Mouse (Mus musculus): ENCODE measurements around the gene Ascl5.

Ascl5 gene

DNA sequence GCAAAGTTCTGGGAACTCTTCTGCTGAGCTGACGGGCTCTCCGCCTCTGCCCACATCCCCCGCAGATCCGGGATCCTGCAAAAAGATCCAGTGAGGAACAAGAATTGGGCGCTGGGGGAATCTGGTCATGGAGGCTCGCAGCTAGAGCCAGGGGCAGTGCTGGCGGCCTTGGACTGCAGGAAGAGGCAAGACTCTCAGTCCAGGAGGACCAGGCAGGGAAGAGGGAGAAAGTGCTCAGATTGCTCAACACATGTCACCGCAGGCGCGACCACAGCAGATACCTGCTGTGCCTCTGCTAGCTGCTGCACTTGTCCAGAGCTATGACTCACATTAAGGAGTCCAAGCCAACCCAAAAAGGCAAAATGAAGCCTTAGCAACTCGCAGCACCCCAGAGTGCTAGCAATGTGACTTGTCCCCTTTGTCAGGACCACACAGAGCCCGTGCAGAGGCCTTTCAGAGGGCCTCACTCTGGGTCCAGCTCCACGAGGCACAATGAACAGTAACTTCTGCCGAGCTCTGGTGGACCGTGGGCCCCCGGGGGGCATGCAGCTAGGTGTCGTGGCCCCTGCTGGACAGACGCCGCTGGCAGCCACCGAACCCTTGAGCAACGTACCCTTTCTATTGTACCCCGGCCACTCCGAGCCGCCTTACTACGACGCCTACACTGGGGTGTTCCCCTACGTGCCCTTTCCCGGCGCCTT is at the start of gene Ascl5:
Ascl5 (plus strand) TSS at position 493 of the 701 bp plus-strand sequence.
- no peak for DNase-seq (ENCODE audit: low spot score in 2 of 2)

- no peak for DNase-seq (ENCODE audit: low spot score in 2 of 2)
Observed at GRCm38 (mm10) chr1:136001438-136001837, 49.2 kb upstream of the Ascl5 start.

- no peak for DNase-seq (ENCODE audit: low spot score in 2 of 2)
Observed at GRCm38 (mm10) chr1:136006292-136006748, 44.3 kb upstream of the Ascl5 start, which contains the start of gene Igfn1. Gene Igfn1 (minus strand): TSS chr1:136006342.

DNA sequence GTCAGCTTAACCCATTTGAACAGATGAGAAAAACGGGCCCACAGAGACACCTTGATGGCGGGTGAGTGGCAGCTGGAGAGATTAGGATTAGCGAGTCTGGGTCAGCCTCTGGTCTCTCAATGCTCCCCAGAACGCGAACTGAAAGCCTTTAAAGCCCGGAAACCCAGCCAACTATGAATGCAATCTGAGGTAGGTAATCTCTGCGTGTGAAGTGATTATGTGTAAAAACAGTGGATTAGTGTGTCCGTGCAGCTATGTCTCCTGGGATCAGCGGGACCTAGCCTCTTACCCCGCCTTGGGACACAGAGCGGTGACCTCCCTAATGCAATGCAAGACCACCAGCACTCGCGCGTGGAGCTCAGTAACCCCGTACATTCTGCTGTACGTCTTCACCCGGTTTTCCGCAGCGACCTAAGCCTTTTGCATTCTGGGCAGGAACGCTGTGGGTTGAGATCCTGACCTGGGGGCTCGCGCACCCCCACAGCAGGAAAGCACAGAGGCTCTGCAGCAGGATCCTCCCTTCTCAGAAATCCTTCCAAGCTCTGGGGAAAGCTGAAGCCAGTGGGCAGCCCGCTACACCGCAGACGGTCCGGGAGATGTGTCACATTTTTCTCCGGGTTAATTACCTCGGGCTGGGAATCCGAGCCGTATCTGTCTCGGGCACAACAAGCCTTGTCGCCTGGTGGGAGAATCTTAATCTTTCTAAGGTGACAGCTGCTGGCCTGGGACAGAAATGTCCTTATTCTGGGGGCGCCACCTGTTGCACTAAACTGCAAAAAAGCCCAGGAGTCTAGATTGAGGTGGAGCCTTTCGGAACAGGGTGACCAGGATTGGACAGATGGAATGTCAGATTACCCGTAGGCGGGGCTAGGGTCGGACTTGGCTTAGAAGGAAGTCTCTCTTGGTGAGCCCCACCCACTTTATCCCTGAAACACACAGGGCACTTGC is 43.1 kb upstream of the Ascl5 start, which contains the start of gene Tmem9:
Tmem9 (plus strand) TSS at position 940 of the 948 bp plus-strand sequence.
- DNase-seq (ENCODE audit: low spot score in 2 of 2): peak; percentile 81 to 84

DNA sequence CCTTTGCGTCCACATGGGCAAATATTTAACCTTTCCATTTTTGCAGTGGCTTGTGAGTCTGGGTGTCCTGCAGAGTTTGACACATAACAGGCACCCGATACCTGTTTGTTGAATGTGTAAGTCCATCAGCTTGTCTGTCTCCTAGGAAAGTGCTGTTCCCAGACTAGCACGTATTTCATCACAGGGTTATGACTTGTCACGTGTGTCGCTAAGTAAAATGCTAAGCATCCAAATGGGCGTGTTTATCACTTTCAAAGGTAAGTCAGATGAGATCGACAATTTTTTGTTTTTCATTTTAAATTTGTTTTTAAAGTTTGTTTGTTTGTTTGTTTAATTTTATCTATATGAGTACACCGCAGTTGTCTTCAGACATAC is 42.5 kb upstream of the Ascl5 start:
- no peak for DNase-seq (ENCODE audit: low spot score in 2 of 2)

GRCm38 (mm10) chr1:136010247-136010646 is 40.4 kb upstream of the Ascl5 start:
- DNase-seq (ENCODE audit: low spot score in 2 of 2): no peak

DNA sequence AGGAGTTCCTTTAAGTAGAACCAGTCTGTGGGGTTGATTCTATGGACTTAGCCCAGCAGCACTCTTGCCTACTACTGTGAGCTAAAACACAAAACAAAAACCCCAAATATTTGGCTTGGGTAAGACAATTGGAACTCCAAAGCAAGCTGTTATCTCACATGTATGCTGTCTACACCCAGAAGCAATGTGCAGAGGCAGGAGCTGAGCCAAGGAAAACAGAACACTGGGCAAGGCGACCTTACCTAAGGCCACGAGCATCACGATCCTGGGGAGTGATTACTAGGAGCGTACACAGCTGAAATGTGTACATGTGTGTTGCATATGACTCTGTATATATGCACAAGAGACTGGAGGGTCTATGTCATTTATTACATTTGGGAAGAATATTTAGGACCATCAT is 37.1 kb upstream of the Ascl5 start:
- DNase-seq (ENCODE audit: low spot score in 2 of 2): no peak

GRCm38 (mm10) chr1:136014796-136015502 is 35.7 kb upstream of the Ascl5 start:
- DNase-seq (ENCODE audit: low spot score in 2 of 2): no peak

- DNase-seq (ENCODE audit: low spot score in 2 of 2): no peak
Observed at GRCm38 (mm10) chr1:136017307-136017706, 33.3 kb upstream of the Ascl5 start.

GRCm38 (mm10) chr1:136017907-136018313 is 32.7 kb upstream of the Ascl5 start:
- DNase-seq (ENCODE audit: low spot score in 2 of 2): peak; percentile 85 to 91

GRCm38 (mm10) chr1:136018390-136019189 is 32.0 kb upstream of the Ascl5 start:
- DNase-seq (ENCODE audit: low spot score in 2 of 2): peak; percentile 11 to 30

DNA sequence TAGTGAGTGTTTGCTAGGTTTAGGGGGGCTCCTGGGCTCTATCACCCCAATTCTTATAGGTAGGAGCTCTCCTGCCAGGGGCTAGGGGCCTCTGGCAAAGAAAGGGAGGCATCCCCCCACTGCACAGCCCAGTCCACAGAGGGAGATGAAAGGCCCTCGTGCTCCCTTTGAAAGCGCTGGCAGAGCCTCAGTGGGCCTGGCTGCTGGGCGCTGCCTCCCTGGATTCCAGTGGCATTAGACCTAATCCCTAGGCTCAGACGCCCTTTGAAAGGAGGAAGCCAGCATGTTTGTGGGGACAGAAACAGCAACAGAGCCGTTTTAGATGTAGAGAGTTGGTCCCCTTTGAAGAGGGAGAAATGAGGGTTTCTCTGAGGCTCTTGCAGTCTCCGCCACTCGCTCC is 20.4 kb upstream of the Ascl5 start:
- DNase-seq (ENCODE audit: low spot score in 2 of 2): no peak

DNA sequence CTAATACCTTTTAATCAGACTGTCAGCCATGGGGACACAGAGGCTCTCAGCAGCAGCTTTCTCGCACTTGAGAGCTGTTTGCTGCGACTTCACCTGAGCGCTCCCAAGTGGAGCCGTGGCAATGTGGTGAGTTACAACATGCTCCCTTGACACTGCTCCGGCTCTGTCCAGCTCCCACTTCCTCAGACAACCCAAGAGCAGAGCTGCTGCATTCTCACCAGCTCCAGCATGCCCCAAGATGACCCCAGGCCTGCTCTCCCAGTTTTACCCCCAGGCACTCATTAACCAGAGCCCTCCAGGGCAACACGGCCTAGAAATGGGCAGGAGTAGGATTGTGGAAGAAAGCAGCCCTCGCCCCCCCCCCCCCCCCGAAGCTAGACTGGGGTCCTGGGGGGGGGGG is 18.9 kb upstream of the Ascl5 start:
- DNase-seq (ENCODE audit: low spot score in 2 of 2): no peak

DNA sequence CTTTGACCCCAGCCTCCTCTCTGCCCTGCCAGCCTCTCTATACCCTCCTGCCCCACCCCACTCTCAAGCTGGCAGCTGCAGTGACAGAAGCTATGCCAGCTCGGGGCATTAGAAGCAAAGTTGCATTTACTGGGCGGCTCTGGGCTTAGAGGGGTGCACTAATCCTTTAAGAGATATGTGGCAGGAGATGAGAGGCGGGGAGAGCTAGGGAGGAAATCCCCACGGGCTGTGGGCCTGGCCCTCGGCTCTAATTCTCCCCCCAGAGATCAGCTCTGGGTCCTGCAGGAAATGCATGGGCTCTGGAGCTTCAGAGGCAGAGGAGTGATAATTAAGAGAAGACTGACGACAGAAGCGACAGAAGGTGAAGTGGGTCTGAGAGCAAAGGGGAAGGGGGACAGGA is 17.6 kb upstream of the Ascl5 start:
- DNase-seq (ENCODE audit: low spot score in 2 of 2): no peak

DNA sequence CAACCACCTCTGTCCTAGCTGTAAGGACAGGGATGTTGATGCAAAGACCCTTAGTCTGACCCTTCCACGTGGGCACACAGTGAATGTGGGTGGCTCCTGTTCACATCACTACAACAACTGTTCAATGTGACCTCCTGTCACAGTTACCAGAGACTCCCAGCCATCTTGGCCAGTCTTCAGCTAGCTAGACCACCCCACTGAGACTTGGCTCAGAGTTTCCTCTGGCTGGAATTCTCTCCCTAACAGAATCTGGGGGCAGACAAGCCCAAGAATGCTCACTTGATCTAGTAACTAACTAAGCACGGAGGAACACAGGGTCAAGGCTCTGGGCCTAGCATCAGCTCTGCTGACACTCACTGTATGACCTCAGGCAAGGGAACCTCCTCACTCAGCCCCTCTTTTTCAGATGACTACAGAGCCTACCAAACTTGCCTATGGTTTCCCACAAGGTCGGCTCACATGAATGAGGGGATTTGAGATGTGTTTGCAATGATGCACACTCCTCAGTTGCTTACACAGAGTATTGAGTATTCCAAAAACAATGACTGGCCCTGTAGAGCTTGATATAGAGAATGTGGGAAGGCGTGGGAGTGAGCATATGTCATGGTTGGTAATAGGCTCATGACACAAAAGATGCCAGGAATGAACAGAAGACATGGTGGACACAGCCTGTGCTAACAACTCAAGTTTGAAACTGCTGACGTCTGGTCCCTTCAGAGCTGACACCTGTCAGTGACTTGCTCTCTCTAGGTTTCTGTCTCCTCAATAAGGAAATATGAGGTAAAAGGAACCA is 11.7 kb upstream of the Ascl5 start:
- no peak for DNase-seq (ENCODE audit: low spot score in 2 of 2)

DNA sequence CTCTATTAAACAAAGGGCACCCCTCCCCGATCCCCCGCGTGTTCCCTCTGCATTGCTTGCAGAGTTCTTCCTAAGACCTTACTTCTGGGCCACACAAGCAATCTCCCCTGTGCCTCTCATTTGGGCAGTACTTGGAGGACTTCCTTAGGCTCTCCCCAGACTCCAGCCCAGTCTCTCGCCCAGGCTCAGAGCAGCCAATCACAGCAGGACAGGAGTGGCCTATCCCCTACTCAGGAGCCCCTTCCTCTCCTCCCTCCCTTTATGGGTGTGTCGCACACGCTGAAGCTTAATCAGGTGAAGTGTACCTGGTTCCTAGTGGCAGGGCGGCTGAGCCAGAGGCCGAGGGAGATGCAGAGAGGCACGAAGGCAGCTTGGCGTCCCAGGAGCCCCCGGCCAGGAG is 10.2 kb upstream of the Ascl5 start:
- no peak for DNase-seq (ENCODE audit: low spot score in 2 of 2)

GRCm38 (mm10) chr1:136040874-136041273 is 9.7 kb upstream of the Ascl5 start:
- DNase-seq (ENCODE audit: low spot score in 2 of 2): no peak

- DNase-seq (ENCODE audit: low spot score in 2 of 2): peak in 1 of 2 experiments; percentile 24
Observed at GRCm38 (mm10) chr1:136045774-136046173, 4.8 kb upstream of the Ascl5 start.

DNA sequence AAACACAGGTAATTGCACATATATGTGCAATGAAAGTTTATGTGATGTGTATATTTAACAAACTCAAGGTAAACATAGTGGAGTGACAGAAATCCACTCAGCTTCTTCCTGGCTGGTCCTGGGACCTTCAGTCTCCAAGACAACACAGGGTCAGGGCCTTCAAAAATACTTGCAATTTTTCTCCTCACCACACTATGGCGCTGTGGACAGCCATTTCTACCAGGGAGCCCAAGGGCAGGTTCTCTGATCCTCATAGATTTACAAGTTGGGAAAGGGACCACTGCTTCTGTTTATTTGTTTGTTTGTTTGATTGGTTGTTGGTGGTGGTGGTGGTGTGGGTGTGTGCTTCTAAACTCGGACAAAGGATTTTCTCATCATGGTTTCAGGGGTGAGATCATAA is 3.2 kb upstream of the Ascl5 start:
- DNase-seq (ENCODE audit: low spot score in 2 of 2): no peak

GRCm38 (mm10) chr1:136047894-136048293 is 2.7 kb upstream of the Ascl5 start:
- DNase-seq (ENCODE audit: low spot score in 2 of 2): no peak

DNA sequence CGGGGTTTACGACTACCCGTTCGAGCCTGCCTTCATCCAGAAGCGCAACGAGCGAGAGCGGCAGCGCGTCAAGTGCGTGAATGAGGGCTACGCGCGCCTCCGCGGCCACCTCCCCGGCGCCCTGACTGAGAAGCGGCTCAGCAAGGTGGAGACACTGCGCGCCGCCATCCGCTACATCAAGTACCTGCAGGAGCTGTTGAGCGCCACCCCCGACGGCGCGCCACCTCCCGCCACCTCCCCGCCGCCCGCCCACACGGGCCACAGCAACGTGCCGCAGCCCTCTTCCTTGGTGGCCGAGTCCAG is 360 bp downstream of the Ascl5 start:
- DNase-seq (ENCODE audit: low spot score in 2 of 2): no peak
